Mouse (Mus musculus) layer of hippocampus, postnatal 36 days (tissue): ENCODE measurements around the gene Xpnpep3. TPM values are rescaled to one million over a fixed set of nuclear protein-coding genes. Genes with fewer than 3 reads are reported as not detected.
"Not testable (repeated sequence)": the region's sequence is repeated elsewhere in the genome, so short reads cannot be mapped to it uniquely, and the experiment has no call there.

ENCODE experiments used
- DNase-seq, 2 experiments: peaks; one replicate each; pipeline ENCODE4 v3.0.0; 2022
- total RNA-seq, 2 experiments: library from RNA; stranded (reverse); gene quantifications; 2 replicates each; pipeline ENCODE4 v1.2.3; 2021

Xpnpep3 gene
- total RNA-seq, 2 experiments from 2014 or later: 17.3 to 18.0 TPM

- DNase-seq: no peak
Observed at GRCm38 (mm10) chr15:81405008-81405407, 5.1 kb downstream of the Xpnpep3 start.

GRCm38 (mm10) chr15:81408199-81408598, 8.3 kb downstream of the Xpnpep3 start, which contains the start of gene Dnajb7:
Gene Dnajb7 (minus strand): TSS chr15:81408299.
- DNase-seq: no peak

GRCm38 (mm10) chr15:81416763-81417310, 16.9 kb downstream of the Xpnpep3 start:
- not testable (repeated sequence) for DNase-seq

GRCm38 (mm10) chr15:81418065-81418464, 18.1 kb downstream of the Xpnpep3 start:
- DNase-seq: no peak

GRCm38 (mm10) chr15:81421454-81421853, 21.5 kb downstream of the Xpnpep3 start:
- DNase-seq: no peak

GRCm38 (mm10) chr15:81422156-81422681, 22.3 kb downstream of the Xpnpep3 start:
- DNase-seq: peak in 1 of 2 experiments; percentile 15

DNA sequence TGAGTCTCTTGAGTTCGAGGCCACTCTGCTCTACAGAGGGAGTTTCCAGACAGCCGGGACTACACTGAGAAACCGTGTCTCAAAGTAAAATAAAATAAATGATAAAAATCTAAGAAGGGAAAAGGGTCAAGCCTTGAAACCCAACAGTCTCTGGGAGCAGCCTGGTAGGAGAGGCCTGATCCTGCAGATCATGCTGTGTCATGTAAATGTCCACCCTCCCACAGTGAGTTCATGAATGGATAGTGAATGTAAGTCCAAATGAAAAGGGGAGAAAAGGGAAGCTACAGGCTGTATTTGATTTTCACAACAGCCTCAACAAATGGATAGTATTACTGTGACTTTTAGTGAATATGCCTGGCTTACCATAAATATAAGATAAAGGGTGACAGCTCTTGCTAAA, 25.4 kb downstream of the Xpnpep3 start:
- no peak for DNase-seq

- no peak for DNase-seq
Observed at GRCm38 (mm10) chr15:81427947-81428346, 28.0 kb downstream of the Xpnpep3 start.

GRCm38 (mm10) chr15:81431195-81431594, 31.3 kb downstream of the Xpnpep3 start:
- DNase-seq: no peak

- DNase-seq: no peak
Observed at GRCm38 (mm10) chr15:81438345-81438744, 38.4 kb downstream of the Xpnpep3 start.

DNA sequence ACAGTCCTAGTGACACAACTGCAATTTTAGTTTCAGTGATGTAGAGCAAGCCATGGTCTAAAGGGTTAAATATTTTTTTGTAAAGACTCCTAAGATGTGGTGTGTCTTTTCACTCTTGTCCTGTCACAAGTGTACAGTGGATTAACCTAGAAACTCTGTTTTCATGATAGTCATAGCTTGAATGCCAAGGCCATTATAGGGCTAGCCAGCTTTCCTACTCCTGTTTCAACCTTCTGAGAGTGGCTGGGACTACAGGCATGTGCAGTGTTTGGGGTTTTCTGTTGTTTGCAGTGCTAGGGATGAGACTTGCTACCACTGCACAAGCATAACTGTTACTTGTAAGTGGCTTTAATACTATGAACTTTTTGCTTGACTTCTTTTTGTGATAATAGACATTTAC, 39.3 kb downstream of the Xpnpep3 start:
- DNase-seq: no peak

- peak in 1 of 2 experiments; percentile 47 for DNase-seq
Observed at GRCm38 (mm10) chr15:81448463-81448862, 48.5 kb downstream of the Xpnpep3 start.

DNA sequence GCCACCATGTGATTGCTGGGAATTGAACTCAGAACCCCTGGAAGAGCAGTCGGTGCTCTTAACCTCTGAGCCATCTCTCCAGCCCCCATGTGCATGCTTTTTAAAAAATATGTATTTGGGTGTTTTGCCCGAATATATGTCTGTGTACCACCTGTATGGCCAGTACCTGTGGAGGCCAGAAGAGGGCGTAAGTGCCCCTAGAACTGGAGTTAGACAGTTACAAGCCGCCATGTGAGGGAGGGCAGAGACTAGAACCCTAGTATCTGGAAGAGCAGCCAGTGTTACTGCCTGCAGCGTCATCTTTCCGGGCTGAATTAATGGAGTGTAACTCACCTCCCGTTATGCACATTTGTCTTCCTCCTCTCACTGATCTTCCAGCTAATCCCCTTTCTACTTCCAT, 61.6 kb downstream of the Xpnpep3 start:
- no peak for DNase-seq

GRCm38 (mm10) chr15:81465016-81465660, 65.2 kb downstream of the Xpnpep3 start:
- DNase-seq: no peak

DNA sequence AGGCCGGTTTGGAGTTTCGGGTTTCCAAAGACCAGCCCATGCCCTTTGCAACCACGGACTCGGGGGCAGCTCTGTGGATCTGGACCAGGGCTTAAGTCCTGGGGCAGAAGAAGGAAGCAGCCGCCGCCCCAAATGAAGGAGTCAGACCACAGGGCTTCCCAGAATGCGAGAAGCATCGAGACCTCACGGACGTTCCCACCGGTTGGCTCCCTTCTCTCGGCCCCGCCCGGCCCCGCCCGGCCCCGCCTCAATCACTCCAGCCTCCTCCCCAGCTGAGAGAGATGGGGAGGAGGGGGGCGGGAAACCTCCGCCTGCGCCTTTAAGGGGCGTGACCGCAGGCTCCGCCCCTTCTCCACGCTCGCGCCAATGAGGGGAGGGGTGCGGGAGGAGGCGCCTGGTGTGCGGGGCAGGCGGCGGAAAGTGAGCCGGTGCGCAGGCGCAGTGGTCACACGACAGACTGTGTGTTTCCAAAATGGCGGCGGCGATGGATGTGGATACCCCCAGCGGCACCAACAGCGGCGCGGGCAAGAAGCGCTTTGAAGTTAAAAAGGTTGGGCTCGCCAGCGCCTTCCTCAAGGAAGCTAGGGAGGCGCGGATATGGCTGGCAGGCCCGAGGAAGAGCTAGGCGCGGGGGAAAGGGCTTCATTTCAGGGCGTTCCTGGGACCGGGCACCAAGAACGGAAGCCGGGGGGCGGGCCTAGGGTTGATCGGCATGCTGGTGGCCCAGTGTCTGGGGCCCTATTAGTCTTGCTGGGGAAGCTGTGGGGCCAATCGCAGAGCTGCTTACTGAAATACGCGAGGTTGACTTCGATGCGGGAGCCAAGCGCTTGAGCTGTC, 66.2 kb downstream of the Xpnpep3 start, which contains the start of gene Rbx1:
Rbx1 (plus strand) TSS at position 396 of the 837 bp plus-strand sequence.
- DNase-seq: peak; percentile 99

DNA sequence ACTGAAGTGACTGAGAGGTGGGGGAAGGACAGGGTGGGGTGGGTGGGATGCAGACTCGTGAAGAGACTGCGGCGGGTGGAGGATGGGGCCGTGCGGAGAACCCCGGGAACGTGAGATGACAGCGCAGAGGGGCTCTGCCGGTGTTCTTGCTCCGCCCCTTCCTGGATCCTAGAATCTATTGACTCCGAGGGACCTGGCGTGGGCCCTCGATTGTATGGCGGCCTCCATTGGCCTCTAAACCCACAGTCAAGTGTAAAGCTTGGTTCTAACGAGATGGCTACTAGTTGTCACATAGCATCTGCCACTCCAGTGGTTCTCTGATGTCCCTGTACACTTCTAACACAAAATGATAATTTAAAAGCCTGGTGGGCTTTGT, 66.8 kb downstream of the Xpnpep3 start:
- no peak for DNase-seq

- no peak for DNase-seq
Observed at GRCm38 (mm10) chr15:81470735-81471134, 70.8 kb downstream of the Xpnpep3 start.

GRCm38 (mm10) chr15:81472256-81472655, 72.3 kb downstream of the Xpnpep3 start:
- no peak for DNase-seq

DNA sequence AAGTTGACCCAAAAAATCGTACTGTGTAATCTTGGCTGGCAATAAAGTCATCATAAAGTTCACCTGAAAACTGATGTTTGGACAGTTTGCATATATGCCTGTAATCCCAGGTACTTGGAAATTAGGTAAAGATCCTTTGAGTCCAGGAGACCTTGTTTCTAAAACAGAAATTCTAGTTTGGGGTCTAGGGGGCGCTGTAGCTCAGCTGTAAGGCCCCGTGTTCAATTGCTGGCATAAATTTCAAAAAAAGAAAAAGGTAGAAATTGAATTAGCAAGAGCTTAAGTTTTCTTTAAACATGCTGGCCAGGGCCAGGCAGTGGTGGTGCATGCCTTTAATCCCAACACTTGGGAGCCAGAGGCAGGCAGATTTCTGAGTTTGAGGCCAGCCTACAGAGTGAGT, 75.7 kb downstream of the Xpnpep3 start:
- no peak for DNase-seq

DNA sequence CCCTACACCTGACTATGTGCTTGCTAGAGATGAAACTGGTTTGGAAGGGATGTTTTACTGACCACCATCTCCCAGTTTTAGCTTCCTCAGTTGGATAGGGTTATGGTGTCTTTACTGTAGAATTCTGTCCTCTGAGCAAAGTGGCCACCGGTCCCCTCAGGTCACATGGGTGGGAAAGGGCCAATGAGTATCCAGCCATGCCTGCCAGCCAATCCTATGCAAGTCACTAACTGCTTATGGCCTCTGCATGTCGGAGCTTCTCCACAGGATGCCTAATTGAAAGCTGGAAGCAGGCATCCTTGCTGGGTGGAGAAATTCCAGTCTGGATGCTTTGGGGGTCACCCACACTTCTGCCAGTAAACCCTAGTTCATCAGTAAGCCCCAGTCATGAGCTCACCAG, 76.7 kb downstream of the Xpnpep3 start:
- no peak for DNase-seq

GRCm38 (mm10) chr15:81479446-81480213, 79.7 kb downstream of the Xpnpep3 start:
- no peak for DNase-seq

DNA sequence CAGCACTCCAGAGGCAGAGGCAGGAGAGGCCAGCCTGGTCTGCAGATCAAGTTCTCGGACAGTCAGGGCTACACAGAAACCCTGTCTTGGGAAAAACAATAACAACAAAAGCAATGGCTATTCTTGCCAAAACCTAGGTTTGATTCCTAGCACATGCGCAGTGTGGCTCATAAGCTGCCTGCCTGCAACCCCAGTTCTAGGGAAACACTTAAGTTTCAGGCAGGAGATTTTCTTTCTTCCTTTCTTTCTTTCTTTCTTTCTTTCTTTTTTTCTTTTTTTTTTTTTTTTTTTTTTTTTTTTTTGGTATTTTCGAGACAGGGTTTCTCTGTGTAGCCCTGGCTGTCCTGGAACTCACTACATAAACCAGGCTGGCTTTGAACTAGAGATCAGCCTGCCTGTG, 80.3 kb downstream of the Xpnpep3 start:
- not testable (repeated sequence) for DNase-seq
